Mouse (Mus musculus) ES-E14 (cell line): ENCODE measurements around the gene Prkab2. TPM values are rescaled to one million over a fixed set of nuclear protein-coding genes. Genes with fewer than 3 reads are reported as not detected.
A peak's percentile ranks its signal among the peaks of the same experiment; 100 is the strongest.

Experiments used
- DNase-seq: peaks from one replicate; pipeline ENCODE4 v3.0.0-alpha.2; 2013; ENCODE audit warnings: low read depth, low spot score
- H3K27ac ChIP-seq: 2 replicates; pipeline ENCODE4 v1.5.1; 2012; ENCODE audit warnings: low read depth, mild to moderate bottlenecking, low read length, moderate library complexity, mixed read lengths; ENCODE audit not compliant: poor library complexity, insufficient read depth, severe bottlenecking
- H3K36me3 ChIP-seq: 2 replicates; pipeline ENCODE4 v1.6.1; 2012; ENCODE audit warnings: mild to moderate bottlenecking, low read length, moderate library complexity, mixed read lengths; ENCODE audit not compliant: control insufficient read depth, poor library complexity, insufficient read depth, severe bottlenecking
- H3K4me1 ChIP-seq, 2 experiments: fragments of 150-350 bp in 1 of 2; sonication (generic) in 1 of 2; 2 replicates each; pipeline ENCODE4 v1.6.1; 2012; ENCODE audit warnings: low read length in 2 of 2, mild to moderate bottlenecking in 1 of 2, mixed read lengths in 1 of 2; ENCODE audit not compliant: control insufficient read depth in 2 of 2, insufficient read depth in 2 of 2, poor library complexity in 1 of 2
- H3K4me3 ChIP-seq, 2 experiments: fragments of 150-350 bp in 1 of 2; sonication (generic) in 1 of 2; 2 replicates each; pipeline ENCODE4 v1.5.1; 2012; ENCODE audit warnings: low read length in 2 of 2, low read depth in 1 of 2, mild to moderate bottlenecking in 1 of 2, mixed read lengths in 1 of 2; ENCODE audit not compliant: insufficient read depth in 1 of 2, poor library complexity in 1 of 2, severe bottlenecking in 1 of 2
- H3K9ac ChIP-seq: 2 replicates; pipeline ENCODE4 v1.6.1; 2012; ENCODE audit warnings: low read depth, mild to moderate bottlenecking, low read length, mixed read lengths; ENCODE audit not compliant: poor library complexity, insufficient read depth, severe bottlenecking
- H3K9me3 ChIP-seq: fragments of 150-350 bp; sonication (generic); 2 replicates; pipeline ENCODE4 v1.6.1; 2012; ENCODE audit warnings: low read depth, mild to moderate bottlenecking, low read length; ENCODE audit not compliant: control insufficient read depth, insufficient read depth
- CHD2 ChIP-seq: IDR thresholded peaks from 2 replicates; pipeline ENCODE4 v1.6.1; 2014; ENCODE audit warnings: mild to moderate bottlenecking, low read depth, low read length, inconsistent platforms
- HCFC1 ChIP-seq: IDR thresholded peaks from 2 replicates; pipeline ENCODE4 v1.6.1; 2012; ENCODE audit warnings: low read length, inconsistent platforms, borderline replicate concordance; ENCODE audit not compliant: insufficient read depth
- MAFK ChIP-seq: IDR thresholded peaks from 2 replicates; pipeline ENCODE4 v1.6.1; 2014; ENCODE audit warnings: mild to moderate bottlenecking, low read depth, low read length, inconsistent platforms; ENCODE audit not compliant: insufficient read depth
- ZC3H11A ChIP-seq: IDR thresholded peaks from 2 replicates; pipeline ENCODE4 v1.6.1; 2012; ENCODE audit warnings: low read depth, mild to moderate bottlenecking, inconsistent platforms, low read length, borderline replicate concordance
- ZNF384 ChIP-seq: IDR thresholded peaks from 2 replicates; pipeline ENCODE4 v1.6.1; 2012; ENCODE audit warnings: low read depth, low read length, inconsistent platforms
- in situ Hi-C, 2 experiments: fragments of 600-800 bp; cut with MboI; formaldehyde crosslinking; loops; one replicate each; pipeline ENCODE4 v1.15.1; 2025; ENCODE audit warnings: low sequenced_read_pairs in 2 of 2, inconsistent platforms in 1 of 2; ENCODE audit not compliant: unreplicated experiment in 2 of 2
- total RNA-seq: library from RNA; depleted of rRNA; stranded (reverse); fragments of 300-350 nt; gene quantifications from 2 replicates; pipeline ENCODE4 v1.2.3, GENCODE M21; 2012

Prkab2 gene
- total RNA-seq, 1 experiment = 7.5 TPM

- H3K27ac ChIP-seq = no peak overlapping the region
- DNase-seq = peak; percentile 54
- H3K36me3 ChIP-seq = no peaks in the 10 kb centered on the region
- H3K4me1 ChIP-seq = no peaks in the 10 kb centered on the region; a peak in 1 of 4 replicates
- no peak overlapping the region for H3K4me3 ChIP-seq
- no peak for TF ChIP-seq HCFC1
- no peak for TF ChIP-seq ZNF384
- TF ChIP-seq CHD2 = no peak
- TF ChIP-seq ZC3H11A = no peak
- TF ChIP-seq MAFK = no peak
- no peaks in the 10 kb centered on the region for H3K9me3 ChIP-seq
- in situ Hi-C loops = no loop called here
- H3K9ac ChIP-seq = no peak overlapping the region
Measured at GRCm38 (mm10) chr3:97654901-97655300, 3.1 kb upstream of the Prkab2 start.

- H3K27ac ChIP-seq = peak overlapping the region; percentile 45; the same call in 1 of the 2 replicates
- in situ Hi-C loops = no loop called here
Measured at GRCm38 (mm10) chr3:97658426-97659193, 617 bp downstream of the Prkab2 start.

GRCm38 (mm10) chr3:97659746-97660145 lies 1.8 kb downstream of the Prkab2 start:
- no peak overlapping the region for H3K27ac ChIP-seq
- no peak overlapping the region for H3K9ac ChIP-seq
- TF ChIP-seq CHD2 = no peak
- TF ChIP-seq ZNF384 = no peak
- no peaks in the 10 kb centered on the region for H3K9me3 ChIP-seq
- H3K4me3 ChIP-seq = no peak overlapping the region
- no peaks in the 10 kb centered on the region; a peak in 1 of 4 replicates for H3K4me1 ChIP-seq
- no peak for DNase-seq
- peaks cover 9% of the 10 kb centered on the region; the same call in 1 of the 2 replicates for H3K36me3 ChIP-seq
- in situ Hi-C loops = no loop called here

More at GRCm38 (mm10) chr3:97658426-97659193, 617 bp downstream of the Prkab2 start:
- no peaks in the 10 kb centered on the region for H3K9me3 ChIP-seq
- TF ChIP-seq ZC3H11A = no peak
- no peak for TF ChIP-seq ZNF384
- 0 out of 2 replicates have a peak, but pooled peaks have one; percentile 1 for TF ChIP-seq HCFC1
- TF ChIP-seq MAFK = no peak
- no peak for TF ChIP-seq CHD2
- H3K36me3 ChIP-seq = peaks cover 6% of the 10 kb centered on the region; the same call in 1 of the 2 replicates
- no peaks in the 10 kb centered on the region; a peak in 1 of 4 replicates for H3K4me1 ChIP-seq
- no peak for DNase-seq
- H3K4me3 ChIP-seq = peak overlapping the region; percentile 81 to 96
- H3K9ac ChIP-seq = peak overlapping the region; percentile 87

- H3K36me3 ChIP-seq = peaks cover 9% of the 10 kb centered on the region; the same call in 1 of the 2 replicates
- TF ChIP-seq ZNF384 = no peak
- no peak for TF ChIP-seq HCFC1
- TF ChIP-seq MAFK = no peak
- TF ChIP-seq CHD2 = no peak
- no peak for TF ChIP-seq ZC3H11A
- in situ Hi-C loops = no loop called here
Measured at GRCm38 (mm10) chr3:97661206-97661605, 3.2 kb downstream of the Prkab2 start.

More at GRCm38 (mm10) chr3:97661206-97661605, 3.2 kb downstream of the Prkab2 start:
- no peaks in the 10 kb centered on the region for H3K9me3 ChIP-seq
- H3K4me3 ChIP-seq = no peak overlapping the region
- DNase-seq = no peak
- no peaks in the 10 kb centered on the region; a peak in 1 of 4 replicates for H3K4me1 ChIP-seq
- no peak overlapping the region for H3K27ac ChIP-seq
- no peak overlapping the region for H3K9ac ChIP-seq
